Mouse (Mus musculus) adrenal gland, postnatal 10 days (tissue): ENCODE results near the gene BC051019. TPM values are rescaled to one million over a fixed set of nuclear protein-coding genes. Genes with fewer than 3 reads are reported as not detected.

Source experiments
- DNase-seq: peaks from one replicate; pipeline ENCODE4 v3.0.0; 2021; ENCODE audit warnings: mixed read lengths
- long read RNA-seq, 2 experiments: library from polyadenylated mRNA; stranded (forward); transcript quantifications; one replicate each; pipeline ENCODE4 v2.0.0; 2021
- total RNA-seq, 2 experiments: library from RNA; stranded (reverse); gene quantifications; 2 replicates each; pipeline ENCODE4 v1.2.3; 2021

The BC051019 gene
- total RNA-seq, result not detected
- long read RNA-seq, experiment 1, result 0 reads
- long read RNA-seq, experiment 2, result 0 reads

- no peak for DNase-seq
Measured at GRCm38 (mm10) chr7:109723697-109724096, at the start of gene BC051019. BC051019 (minus strand) TSS chr7:109723850.

GRCm38 (mm10) chr7:109772251-109772650, 48.6 kb upstream of the BC051019 start:
- DNase-seq, result no peak

- DNase-seq, result no peak
Measured at GRCm38 (mm10) chr7:109768699-109769383, 45.2 kb upstream of the BC051019 start.

GRCm38 (mm10) chr7:109767575-109768350, 44.1 kb upstream of the BC051019 start:
- DNase-seq, result no peak

- no peak for DNase-seq
Measured at GRCm38 (mm10) chr7:109764009-109764408, 40.4 kb upstream of the BC051019 start.

- DNase-seq, result no peak
Measured at GRCm38 (mm10) chr7:109756291-109756690, 32.6 kb upstream of the BC051019 start.

- DNase-seq, result no peak
Measured at GRCm38 (mm10) chr7:109754034-109754433, 30.4 kb upstream of the BC051019 start.

- DNase-seq, result peak; percentile 91
Measured at GRCm38 (mm10) chr7:109752008-109752925, 28.6 kb upstream of the BC051019 start, which contains the start of gene Tmem9b. Tmem9b (minus strand) TSS chr7:109752875.

GRCm38 (mm10) chr7:109751427-109752007, 27.9 kb upstream of the BC051019 start:
- peak; percentile 9 for DNase-seq

- no peak for DNase-seq
Measured at GRCm38 (mm10) chr7:109747747-109748146, 24.1 kb upstream of the BC051019 start.

GRCm38 (mm10) chr7:109741703-109742102, 18.1 kb upstream of the BC051019 start:
- DNase-seq, result no peak

- no peak for DNase-seq
Measured at GRCm38 (mm10) chr7:109741060-109741459, 17.4 kb upstream of the BC051019 start.

- DNase-seq, result no peak
Measured at GRCm38 (mm10) chr7:109739822-109740370, 16.2 kb upstream of the BC051019 start.

GRCm38 (mm10) chr7:109734806-109735205, 11.2 kb upstream of the BC051019 start:
- DNase-seq, result peak; percentile 47

- DNase-seq, result no peak
Measured at GRCm38 (mm10) chr7:109731626-109732025, 8.0 kb upstream of the BC051019 start, which contains the start of gene Ascl3. Ascl3 (minus strand) TSS chr7:109731726.

GRCm38 (mm10) chr7:109723114-109723513, 536 bp downstream of the BC051019 start:
- DNase-seq, result no peak

- DNase-seq, result no peak
Measured at GRCm38 (mm10) chr7:109722618-109723017, 1.0 kb downstream of the BC051019 start.

GRCm38 (mm10) chr7:109719286-109719685, 4.4 kb downstream of the BC051019 start:
- peak; percentile 61 for DNase-seq

GRCm38 (mm10) chr7:109713434-109713982, 10.1 kb downstream of the BC051019 start:
- DNase-seq, result no peak

GRCm38 (mm10) chr7:109712198-109712597, 11.5 kb downstream of the BC051019 start:
- DNase-seq, result no peak

- no peak for DNase-seq
Measured at GRCm38 (mm10) chr7:109710069-109710468, 13.6 kb downstream of the BC051019 start.
